8 mouse cellular contexts compared by ENCODE assay signal in the genomic region with DNA sequence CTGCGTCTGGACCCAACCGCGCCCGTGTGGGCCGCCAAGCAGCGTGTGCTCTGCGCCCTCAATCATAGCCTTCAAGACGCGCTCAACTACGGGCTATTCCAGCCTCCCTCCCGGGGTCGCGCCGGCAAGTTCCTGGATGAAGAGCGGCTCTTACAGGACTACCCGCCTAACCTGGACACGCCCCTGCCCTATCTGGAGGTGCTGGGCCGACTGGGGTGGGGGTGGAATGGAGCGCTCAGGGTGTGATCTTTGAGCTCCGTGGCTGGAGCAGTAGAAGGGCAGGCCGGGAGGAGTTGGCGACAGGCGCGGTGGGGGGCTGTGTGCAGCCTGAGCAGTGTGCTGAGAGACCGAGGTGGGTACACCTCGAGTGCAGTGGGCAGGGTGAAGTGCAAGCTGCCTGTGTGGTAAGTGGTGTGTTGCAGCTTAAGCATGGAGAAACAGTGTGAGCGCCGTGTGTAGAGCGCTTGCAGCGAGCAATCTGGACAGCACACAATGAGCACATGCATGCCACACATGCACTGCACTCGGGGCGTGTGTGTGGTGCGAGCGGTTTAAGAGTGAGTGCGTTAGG. TPM values are rescaled to one million over a fixed set of nuclear protein-coding genes. Genes with fewer than 3 reads are reported as not detected.
DNase-seq lines count a peak whose midpoint lies in the region; ATAC-seq lines count a peak whose summit lies in the region.

No protein-coding gene starts in this region.

- H3K9me3 ChIP-seq in forebrain, embryonic 11.5 days (ENCODE audit: control insufficient read depth, low read length) = no peaks in the 10 kb centered on the region
- no peaks in the 10 kb centered on the region for H3K9me3 ChIP-seq in limb, embryonic 11.5 days (ENCODE audit: control insufficient read depth, low read length)
- H3K9me3 ChIP-seq in neural tube, embryonic 13.5 days = no peaks in the 10 kb centered on the region

- H3K27me3 ChIP-seq in forebrain, embryonic 11.5 days (ENCODE audit: control insufficient read depth, insufficient read depth, low read length) = peaks cover 19% of the 10 kb centered on the region
- H3K27me3 ChIP-seq in limb, embryonic 11.5 days (ENCODE audit: control insufficient read depth, insufficient read depth, low read length) = peaks cover 18% of the 10 kb centered on the region
- H3K27me3 ChIP-seq in neural tube, embryonic 13.5 days = peaks cover 29% of the 10 kb centered on the region

- peak overlapping the region; percentile 79 for H3K9ac ChIP-seq in forebrain, embryonic 11.5 days (ENCODE audit: low read length)
- H3K9ac ChIP-seq in limb, embryonic 11.5 days (ENCODE audit: low read length) = peak overlapping the region; percentile 85
- H3K9ac ChIP-seq in neural tube, embryonic 13.5 days = peak overlapping the region; percentile 95

- no peak overlapping the region for H3K27ac ChIP-seq in forebrain, embryonic 11.5 days (ENCODE audit: low read depth, low read length)
- no peak overlapping the region for H3K27ac ChIP-seq in limb, embryonic 11.5 days (replicated peaks; ENCODE audit: low read depth, low read length)
- peak overlapping the region; percentile 87; the same call in 1 of the 2 replicates for H3K27ac ChIP-seq in neural tube, embryonic 13.5 days (replicated peaks)

- intact Hi-C loops in left cerebral cortex, postnatal 14 days (cut with DNase I) = no loop called here

- DNase-seq in left cerebral cortex, postnatal 14 days (ENCODE audit: low spot score in 2 of 2) = peak; percentile 29 to 70
- no peak for DNase-seq in left cerebral cortex, adult 9 months (ENCODE audit: low spot score in 2 of 2)
- DNase-seq in cerebellum, adult 11 months = peak; percentile 44
- no peak for DNase-seq in forebrain, embryonic 11.5 days (ENCODE audit: low spot score)
- DNase-seq in limb, embryonic 11.5 days (ENCODE audit: low spot score) = peak; percentile 70
- no peak for DNase-seq in urinary bladder, postnatal 36 days (ENCODE audit: low spot score in 2 of 2)
- DNase-seq in T-cell, adult 2 months (ENCODE audit: low spot score) = no peak

- no peaks in the 10 kb centered on the region for H3K36me3 ChIP-seq in forebrain, embryonic 11.5 days (ENCODE audit: control insufficient read depth, insufficient read depth, low read length)
- no peaks in the 10 kb centered on the region for H3K36me3 ChIP-seq in limb, embryonic 11.5 days (ENCODE audit: control insufficient read depth, insufficient read depth, low read length)
- peaks cover 27% of the 10 kb centered on the region for H3K36me3 ChIP-seq in neural tube, embryonic 13.5 days

- peak overlapping the region; percentile 74 for H3K4me3 ChIP-seq in forebrain, embryonic 11.5 days (ENCODE audit: low read depth, low read length)
- H3K4me3 ChIP-seq in limb, embryonic 11.5 days (ENCODE audit: low read depth, low read length) = peak overlapping the region; percentile 75
- H3K4me3 ChIP-seq in neural tube, embryonic 13.5 days = peak overlapping the region; percentile 73

- peak; percentile 54; the same call in 1 of the 2 replicates for ATAC-seq in forebrain, embryonic 11.5 days (replicated peaks; ENCODE audit: low FRiP score)
- peak; percentile 72 for ATAC-seq in limb, embryonic 11.5 days (ENCODE audit: insufficient number of reproducible peaks, low FRiP score, low TSS enrichment, low read depth)
- peak; percentile 42 for ATAC-seq in neural tube, embryonic 13.5 days (ENCODE audit: low read depth)

- under 1% methylated on average over 35 of the region's 35 CpGs for WGBS in forebrain, embryonic 11.5 days
- 1% methylated on average over 35 of the region's 35 CpGs for WGBS in limb, embryonic 11.5 days
- under 1% methylated on average over 35 of the region's 35 CpGs for WGBS in neural tube, embryonic 13.5 days

- peak overlapping the region; percentile 94 for H3K4me2 ChIP-seq in forebrain, embryonic 11.5 days (ENCODE audit: low read depth, low read length, severe bottlenecking)
- peak overlapping the region; percentile 73 for H3K4me2 ChIP-seq in limb, embryonic 11.5 days (ENCODE audit: low read depth, severe bottlenecking)
- H3K4me2 ChIP-seq in neural tube, embryonic 13.5 days = peak overlapping the region; percentile 93

- peaks cover 15% of the 10 kb centered on the region for H3K4me1 ChIP-seq in forebrain, embryonic 11.5 days (replicated peaks; ENCODE audit: control insufficient read depth, insufficient read depth, low read length)
- H3K4me1 ChIP-seq in limb, embryonic 11.5 days (ENCODE audit: control insufficient read depth, insufficient read depth, low read length) = peaks cover 10% of the 10 kb centered on the region
- H3K4me1 ChIP-seq in neural tube, embryonic 13.5 days (replicated peaks) = peaks cover 40% of the 10 kb centered on the region

RNA-seq across cellular contexts. Expression of a gene that starts 0.9 kb away (rescaled TPM):
- total RNA-seq in left cerebral cortex, postnatal 14 days (2021) = 100 to 1,000 TPM; 237 to 253 TPM
- 3.8 and 4.9 TPM in 2 replicates for polyA plus RNA-seq in forebrain, embryonic 11.5 days (2014; fragmentation: Nextera tagmentation; extraction: Ambion mirVana)
- 1.9 and 2.5 TPM in 2 replicates for polyA plus RNA-seq in limb, embryonic 11.5 days (2014; fragmentation: Nextera tagmentation; extraction: Ambion mirVana)
- polyA plus RNA-seq in neural tube, embryonic 13.5 days (2015; fragmentation: Nextera tagmentation; extraction: Ambion mirVana) = 6.5 and 8.0 TPM in 2 replicates

RNA-seq across cellular contexts. Expression of a gene that starts 23.1 kb away (rescaled TPM):
- 10 to 100 TPM; 27.7 to 31.2 TPM for total RNA-seq in left cerebral cortex, postnatal 14 days (2021)
- 9.9 and 10.6 TPM in 2 replicates for polyA plus RNA-seq in forebrain, embryonic 11.5 days (2014; fragmentation: Nextera tagmentation; extraction: Ambion mirVana)
- 7.6 and 8.4 TPM in 2 replicates for polyA plus RNA-seq in limb, embryonic 11.5 days (2014; fragmentation: Nextera tagmentation; extraction: Ambion mirVana)
- polyA plus RNA-seq in neural tube, embryonic 13.5 days (2015; fragmentation: Nextera tagmentation; extraction: Ambion mirVana) = 18.4 and 19.1 TPM in 2 replicates

RNA-seq across cellular contexts. Expression of a gene that starts 46.6 kb away (rescaled TPM):
- total RNA-seq in left cerebral cortex, postnatal 14 days (2021) = 100 to 1,000 TPM; 187 to 201 TPM
- 26.0 and 27.4 TPM in 2 replicates for polyA plus RNA-seq in forebrain, embryonic 11.5 days (2014; fragmentation: Nextera tagmentation; extraction: Ambion mirVana)
- 1.3 and 1.5 TPM in 2 replicates for polyA plus RNA-seq in limb, embryonic 11.5 days (2014; fragmentation: Nextera tagmentation; extraction: Ambion mirVana)
- polyA plus RNA-seq in neural tube, embryonic 13.5 days (2015; fragmentation: Nextera tagmentation; extraction: Ambion mirVana) = 77.3 and 78.0 TPM in 2 replicates

Comparison
In these comparisons a context has a peak if more than half of its experiments do, and no peak if none do; other contexts are left out.
1. DNase-seq: peak in left cerebral cortex, postnatal 14 days (2 of 2), cerebellum, adult 11 months (single experiment) and limb, embryonic 11.5 days (single experiment); none in left cerebral cortex, adult 9 months (0 of 2), forebrain, embryonic 11.5 days (single experiment), urinary bladder, postnatal 36 days (0 of 2) and T-cell, adult 2 months (single experiment).
2. RNA of a gene that starts 46.6 kb away (polyA plus RNA-seq): 77.3 to 78.0 TPM in neural tube, embryonic 13.5 days and 26.0 to 27.4 TPM in forebrain, embryonic 11.5 days; 1.3 to 1.5 TPM in limb, embryonic 11.5 days; every median in the first group is over 10 times any median in the second.
3. Peak in every context shown above with its lines, with median percentiles within 50 percentile points of each other: ATAC-seq, H3K4me2 ChIP-seq, H3K4me3 ChIP-seq and H3K9ac ChIP-seq.